Mouse (Mus musculus): Measurements from ENCODE around the gene Sh3d21. TPM values are rescaled to one million over a fixed set of nuclear protein-coding genes. Genes with fewer than 3 reads are reported as not detected.
"Not testable (repeated sequence)": the region's sequence is repeated elsewhere in the genome, so short reads cannot be mapped to it uniquely, and the experiment has no call there.

Gene Sh3d21
- polyA plus RNA-seq, 1 experiment from 2014 or later: 1.6 TPM

- H3K4me2 ChIP-seq (ENCODE audit: low read depth, low read length, severe bottlenecking): no peak overlapping the region
- no peaks in the 10 kb centered on the region for H3K9me3 ChIP-seq (ENCODE audit: control insufficient read depth, low read length)
- no peak overlapping the region for H3K4me3 ChIP-seq (ENCODE audit: low read depth, low read length)
- no peaks in the 10 kb centered on the region for H3K4me1 ChIP-seq (replicated peaks; ENCODE audit: control insufficient read depth, insufficient read depth, low read length)
- H3K27ac ChIP-seq (ENCODE audit: low read depth, low read length): no peak overlapping the region
- DNase-seq (ENCODE audit: low spot score) (no peak), ATAC-seq (replicated peaks; ENCODE audit: low FRiP score) (no peak)
- no peaks in the 10 kb centered on the region for H3K27me3 ChIP-seq (ENCODE audit: control insufficient read depth, insufficient read depth, low read length)
- no peak overlapping the region for H3K9ac ChIP-seq (ENCODE audit: low read length)
- WGBS: 94% methylated on average over 3 of the region's 3 CpGs
- no peaks in the 10 kb centered on the region for H3K36me3 ChIP-seq (ENCODE audit: control insufficient read depth, insufficient read depth, low read length)
These were observed 23.8 kb upstream of the Sh3d21 start for GRCm38 (mm10) chr4:126187096-126187495.

- no peaks in the 10 kb centered on the region for H3K9me3 ChIP-seq (ENCODE audit: control insufficient read depth, low read length)
- H3K4me1 ChIP-seq (replicated peaks; ENCODE audit: control insufficient read depth, insufficient read depth, low read length): no peaks in the 10 kb centered on the region
- H3K27ac ChIP-seq (ENCODE audit: low read depth, low read length): no peak overlapping the region
- H3K9ac ChIP-seq (ENCODE audit: low read length): no peak overlapping the region
- DNase-seq (ENCODE audit: low spot score) (no peak), ATAC-seq (replicated peaks; ENCODE audit: low FRiP score) (no peak)
- peaks cover 5% of the 10 kb centered on the region; the same call in 1 of the 2 replicates for H3K36me3 ChIP-seq (ENCODE audit: control insufficient read depth, insufficient read depth, low read length)
- no peak overlapping the region for H3K4me2 ChIP-seq (ENCODE audit: low read depth, low read length, severe bottlenecking)
- H3K27me3 ChIP-seq (ENCODE audit: control insufficient read depth, insufficient read depth, low read length): no peaks in the 10 kb centered on the region
- no peak overlapping the region for H3K4me3 ChIP-seq (ENCODE audit: low read depth, low read length)
- 94% methylated on average over 5 of the region's 5 CpGs for WGBS
These were observed 19.7 kb upstream of the Sh3d21 start for GRCm38 (mm10) chr4:126183034-126183433.

- H3K4me3 ChIP-seq (ENCODE audit: low read depth, low read length): no peak overlapping the region
- H3K4me2 ChIP-seq (ENCODE audit: low read depth, low read length, severe bottlenecking): no peak overlapping the region
- WGBS: 71% methylated on average over 7 of the region's 7 CpGs
- peaks cover 5% of the 10 kb centered on the region; the same call in 1 of the 2 replicates for H3K36me3 ChIP-seq (ENCODE audit: control insufficient read depth, insufficient read depth, low read length)
- no peaks in the 10 kb centered on the region for H3K27me3 ChIP-seq (ENCODE audit: control insufficient read depth, insufficient read depth, low read length)
- H3K4me1 ChIP-seq (replicated peaks; ENCODE audit: control insufficient read depth, insufficient read depth, low read length): no peaks in the 10 kb centered on the region
- ATAC-seq (replicated peaks; ENCODE audit: low FRiP score) (no peak), DNase-seq (ENCODE audit: low spot score) (no peak)
- no peaks in the 10 kb centered on the region for H3K9me3 ChIP-seq (ENCODE audit: control insufficient read depth, low read length)
- no peak overlapping the region for H3K27ac ChIP-seq (ENCODE audit: low read depth, low read length)
- no peak overlapping the region for H3K9ac ChIP-seq (ENCODE audit: low read length)
These were observed 18.1 kb upstream of the Sh3d21 start for GRCm38 (mm10) chr4:126181170-126181957.

DNA sequence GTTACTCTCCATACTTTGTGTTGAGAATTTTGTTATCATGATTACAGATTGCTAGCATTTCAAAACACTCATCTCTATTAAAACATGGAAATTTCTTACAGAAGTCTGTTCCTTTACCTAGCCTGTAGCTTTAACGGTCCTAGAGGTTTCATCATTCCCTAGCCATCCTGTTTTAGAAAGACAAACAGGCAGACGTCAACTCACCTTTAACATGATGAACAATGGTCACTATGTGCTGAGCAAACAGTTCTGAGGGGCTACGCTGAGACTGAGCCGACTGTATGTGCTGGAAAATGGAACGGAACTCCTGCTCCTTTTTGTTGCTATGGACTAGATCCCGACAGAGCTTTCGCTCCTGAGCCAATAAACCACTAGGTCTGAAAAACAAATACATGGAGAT lies 12.7 kb upstream of the Sh3d21 start:
- not testable (repeated sequence) for H3K4me2 ChIP-seq (ENCODE audit: low read depth, low read length, severe bottlenecking); H3K4me3 ChIP-seq (ENCODE audit: low read depth, low read length); ATAC-seq (replicated peaks; ENCODE audit: low FRiP score); H3K27ac ChIP-seq (ENCODE audit: low read depth, low read length); H3K9me3 ChIP-seq (ENCODE audit: control insufficient read depth, low read length); H3K4me1 ChIP-seq (replicated peaks; ENCODE audit: control insufficient read depth, insufficient read depth, low read length); H3K36me3 ChIP-seq (ENCODE audit: control insufficient read depth, insufficient read depth, low read length); DNase-seq (ENCODE audit: low spot score); H3K9ac ChIP-seq (ENCODE audit: low read length); H3K27me3 ChIP-seq (ENCODE audit: control insufficient read depth, insufficient read depth, low read length)
- 92% methylated on average over 7 of the region's 7 CpGs for WGBS

- WGBS: 93% methylated on average over 5 of the region's 5 CpGs
- DNase-seq (ENCODE audit: low spot score) (no peak), ATAC-seq (replicated peaks; ENCODE audit: low FRiP score) (no peak)
- Histone ChIP-seq H3K4me3 (ENCODE audit: low read depth, low read length) (no peak overlapping the region), H3K9me3 (ENCODE audit: control insufficient read depth, low read length) (no peaks in the 10 kb centered on the region), H3K27ac (ENCODE audit: low read depth, low read length) (no peak overlapping the region), H3K36me3 (ENCODE audit: control insufficient read depth, insufficient read depth, low read length) (peaks cover 13% of the 10 kb centered on the region), H3K4me2 (ENCODE audit: low read depth, low read length, severe bottlenecking) (no peak overlapping the region), H3K27me3 (ENCODE audit: control insufficient read depth, insufficient read depth, low read length) (no peaks in the 10 kb centered on the region), H3K9ac (ENCODE audit: low read length) (no peak overlapping the region), H3K4me1 (replicated peaks; ENCODE audit: control insufficient read depth, insufficient read depth, low read length) (no peaks in the 10 kb centered on the region)
These were observed 10.5 kb upstream of the Sh3d21 start for GRCm38 (mm10) chr4:126173800-126174199.

DNA sequence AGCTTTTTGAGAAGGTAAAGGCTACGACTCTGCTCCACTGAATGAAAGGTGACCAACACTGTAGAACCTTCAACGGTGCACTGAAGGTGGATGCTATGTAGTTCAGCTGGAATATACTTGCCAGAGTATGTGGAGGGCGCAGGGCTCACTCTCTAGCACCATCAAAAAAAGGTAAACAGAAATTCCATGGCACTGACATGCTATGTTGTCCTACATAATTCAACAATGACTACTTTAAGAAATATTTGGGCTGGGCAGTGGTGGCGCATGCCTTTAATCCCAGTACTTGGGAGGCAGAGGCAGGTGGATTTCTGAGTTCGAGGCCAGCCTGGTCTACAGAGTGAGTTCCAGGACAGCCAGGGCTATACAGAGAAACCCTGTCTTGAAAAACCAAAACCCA lies 7.4 kb upstream of the Sh3d21 start:
- not testable (repeated sequence) for DNase-seq (ENCODE audit: low spot score); ATAC-seq (replicated peaks; ENCODE audit: low FRiP score); H3K4me2 ChIP-seq (ENCODE audit: low read depth, low read length, severe bottlenecking); H3K4me3 ChIP-seq (ENCODE audit: low read depth, low read length); H3K9ac ChIP-seq (ENCODE audit: low read length); H3K27ac ChIP-seq (ENCODE audit: low read depth, low read length); H3K4me1 ChIP-seq (replicated peaks; ENCODE audit: control insufficient read depth, insufficient read depth, low read length); H3K27me3 ChIP-seq (ENCODE audit: control insufficient read depth, insufficient read depth, low read length); H3K9me3 ChIP-seq (ENCODE audit: control insufficient read depth, low read length)
- 95% methylated on average over 5 of the region's 5 CpGs for WGBS
- H3K36me3 ChIP-seq (ENCODE audit: control insufficient read depth, insufficient read depth, low read length): peaks cover 17% of the 10 kb centered on the region

DNA sequence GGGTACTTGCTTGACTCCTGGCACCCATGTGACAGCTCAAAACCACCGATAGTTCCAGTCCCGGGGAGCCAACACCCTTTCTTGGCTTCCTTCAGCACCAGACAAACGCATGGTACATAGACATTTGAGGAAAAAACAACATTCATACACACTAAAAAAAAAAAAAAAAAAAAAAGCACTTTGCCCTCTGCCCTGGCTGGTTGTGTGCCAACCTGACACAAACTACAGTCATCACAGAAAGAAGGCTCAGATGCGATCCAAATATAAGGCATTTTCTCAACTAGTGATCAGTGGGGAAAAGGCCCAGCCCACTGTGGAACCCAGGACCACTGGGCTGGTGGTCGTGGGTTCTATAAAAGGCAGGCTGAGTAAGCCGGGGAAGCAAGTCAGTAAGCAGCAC lies 5.6 kb upstream of the Sh3d21 start:
- ATAC-seq (replicated peaks; ENCODE audit: low FRiP score) (no peak), DNase-seq (ENCODE audit: low spot score) (no peak)
- Histone ChIP-seq H3K27ac (ENCODE audit: low read depth, low read length) (no peak overlapping the region), H3K4me1 (replicated peaks; ENCODE audit: control insufficient read depth, insufficient read depth, low read length) (no peaks in the 10 kb centered on the region), H3K36me3 (ENCODE audit: control insufficient read depth, insufficient read depth, low read length) (peaks cover 17% of the 10 kb centered on the region), H3K9ac (ENCODE audit: low read length) (no peak overlapping the region), H3K27me3 (ENCODE audit: control insufficient read depth, insufficient read depth, low read length) (no peaks in the 10 kb centered on the region), H3K4me3 (ENCODE audit: low read depth, low read length) (no peak overlapping the region), H3K4me2 (ENCODE audit: low read depth, low read length, severe bottlenecking) (no peak overlapping the region), H3K9me3 (ENCODE audit: control insufficient read depth, low read length) (no peaks in the 10 kb centered on the region)
- WGBS: 94% methylated on average over 6 of the region's 6 CpGs

DNA sequence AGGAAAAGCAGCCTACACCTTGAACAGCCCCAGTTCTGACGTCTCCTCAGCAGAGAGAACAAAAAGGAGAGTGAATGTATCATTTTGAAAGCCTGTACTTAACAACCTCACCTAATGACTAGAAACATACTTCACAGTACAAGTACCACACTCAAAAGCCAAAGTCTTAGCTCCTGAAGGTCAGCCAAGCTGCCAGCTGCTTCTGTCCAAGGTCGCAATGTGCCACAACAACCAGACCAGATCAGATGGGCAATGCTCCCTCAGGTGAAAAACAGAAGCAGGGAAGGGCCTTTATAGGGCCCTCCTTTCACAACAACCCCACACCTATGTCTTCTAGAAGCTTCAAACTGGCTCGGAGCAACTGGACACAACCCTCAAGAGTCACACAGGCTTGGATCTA lies 2.8 kb upstream of the Sh3d21 start:
- H3K27ac ChIP-seq (ENCODE audit: low read depth, low read length): no peak overlapping the region
- ATAC-seq (replicated peaks; ENCODE audit: low FRiP score): no peak
- H3K4me3 ChIP-seq (ENCODE audit: low read depth, low read length): no peak overlapping the region
- H3K4me1 ChIP-seq (replicated peaks; ENCODE audit: control insufficient read depth, insufficient read depth, low read length): peaks cover 7% of the 10 kb centered on the region; the same call in 1 of the 2 replicates
- WGBS: 84% methylated on average over 3 of the region's 3 CpGs
- H3K27me3 ChIP-seq (ENCODE audit: control insufficient read depth, insufficient read depth, low read length): no peaks in the 10 kb centered on the region
- no peak overlapping the region for H3K9ac ChIP-seq (ENCODE audit: low read length)
- DNase-seq (ENCODE audit: low spot score): no peak
- peaks cover 14% of the 10 kb centered on the region for H3K36me3 ChIP-seq (ENCODE audit: control insufficient read depth, insufficient read depth, low read length)
- H3K4me2 ChIP-seq (ENCODE audit: low read depth, low read length, severe bottlenecking): no peak overlapping the region
- no peaks in the 10 kb centered on the region for H3K9me3 ChIP-seq (ENCODE audit: control insufficient read depth, low read length)

DNA sequence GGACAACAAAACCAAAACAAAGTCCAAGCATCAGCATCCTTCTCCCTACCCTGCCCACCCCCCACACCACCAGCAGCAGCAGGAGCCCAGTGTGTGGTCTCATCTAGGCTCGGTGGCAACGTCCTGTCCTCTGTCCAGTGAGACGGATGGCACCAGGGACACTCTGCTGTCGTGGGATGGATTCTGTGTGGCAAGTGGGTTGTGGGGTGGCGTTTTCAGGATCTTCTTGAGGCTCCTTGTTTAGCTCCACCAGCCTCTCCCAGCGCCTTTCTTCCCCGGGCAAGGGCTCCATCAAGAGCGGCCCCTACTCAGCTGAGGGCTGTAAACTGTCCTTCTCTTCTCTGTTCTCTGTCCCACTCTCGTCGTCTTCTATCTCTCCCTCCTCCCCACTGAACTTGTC lies 1.8 kb upstream of the Sh3d21 start:
- not testable (repeated sequence) for H3K27me3 ChIP-seq (ENCODE audit: control insufficient read depth, insufficient read depth, low read length); H3K4me1 ChIP-seq (replicated peaks; ENCODE audit: control insufficient read depth, insufficient read depth, low read length); H3K4me2 ChIP-seq (ENCODE audit: low read depth, low read length, severe bottlenecking); H3K9me3 ChIP-seq (ENCODE audit: control insufficient read depth, low read length); ATAC-seq (replicated peaks; ENCODE audit: low FRiP score); H3K4me3 ChIP-seq (ENCODE audit: low read depth, low read length); H3K27ac ChIP-seq (ENCODE audit: low read depth, low read length); H3K9ac ChIP-seq (ENCODE audit: low read length); DNase-seq (ENCODE audit: low spot score)
- peaks cover 11% of the 10 kb centered on the region for H3K36me3 ChIP-seq (ENCODE audit: control insufficient read depth, insufficient read depth, low read length)
- WGBS: 78% methylated on average over 8 of the region's 10 CpGs
